Mouse (Mus musculus): ENCODE measurements around the gene Ssna1.

- TF ChIP-seq POLR2A (IDR thresholded peaks at IDR 0.05; ENCODE audit: low read depth, low read length) (no peak), CTCF (conservative IDR thresholded peaks at IDR 0.05 in 1 of 2, IDR thresholded peaks at IDR 0.05 in 1 of 2; ENCODE audit: low read depth in 2 of 2, low read length in 2 of 2) (no peak)
These were observed 21.5 kb upstream of the Ssna1 start for GRCm38 (mm10) chr2:25293706-25294105.

All from CH12.LX (cell line).